Mouse (Mus musculus) embryo, embryonic 11 days (tissue): ENCODE measurements at regions not wholly inside any gene's neighbourhood (a gene's known extent, or its start where the extent isn't known, plus 50 kb on each side); places are given as distances from the start of the nearest gene placed in this dataset.
A peak's percentile ranks its signal among the peaks of the same experiment; 100 is the strongest.

Experiments used
- DNase-seq: peaks from one replicate; pipeline ENCODE4 v3.0.0-alpha.2; 2015

DNA sequence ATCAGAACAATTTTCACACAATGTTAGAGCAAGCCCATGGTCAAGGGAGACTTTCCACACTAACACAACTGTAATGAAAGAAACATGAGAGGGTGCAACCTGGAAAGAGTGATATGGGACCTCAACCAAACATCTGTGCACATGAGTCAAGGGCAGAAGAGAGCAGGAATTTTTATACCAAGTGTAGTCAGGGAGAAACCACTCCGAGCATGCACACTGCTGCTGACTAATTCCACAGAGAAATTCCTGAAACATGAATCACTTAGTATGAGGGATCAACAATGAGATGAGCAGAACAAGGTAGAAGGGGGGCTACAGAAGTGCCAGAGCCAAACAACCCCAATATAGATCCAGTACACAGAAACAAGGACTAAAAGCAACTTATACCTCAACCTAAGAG is 363.1 kb upstream of the Fbxo33 start:
- DNase-seq = no peak

DNA sequence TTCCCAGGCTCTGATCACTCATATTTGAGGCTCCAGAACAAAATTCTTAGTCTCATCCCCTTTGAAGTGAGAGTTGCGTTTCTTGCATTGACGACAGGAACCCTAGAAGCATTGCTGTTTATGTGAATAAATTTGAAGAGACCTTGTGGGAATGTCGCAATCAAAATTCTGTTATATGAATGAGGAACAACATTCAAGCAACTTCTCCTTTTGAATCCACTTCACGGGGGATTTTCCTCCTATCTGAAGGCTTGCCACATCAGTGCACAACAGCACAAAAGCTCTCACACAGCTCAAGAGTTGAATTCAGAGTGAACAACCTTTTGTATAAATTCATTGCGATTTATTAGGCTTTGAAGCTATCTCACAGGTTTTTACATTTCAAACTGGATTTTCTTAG is 360.2 kb upstream of the Fbxo33 start:
- no peak for DNase-seq

DNA sequence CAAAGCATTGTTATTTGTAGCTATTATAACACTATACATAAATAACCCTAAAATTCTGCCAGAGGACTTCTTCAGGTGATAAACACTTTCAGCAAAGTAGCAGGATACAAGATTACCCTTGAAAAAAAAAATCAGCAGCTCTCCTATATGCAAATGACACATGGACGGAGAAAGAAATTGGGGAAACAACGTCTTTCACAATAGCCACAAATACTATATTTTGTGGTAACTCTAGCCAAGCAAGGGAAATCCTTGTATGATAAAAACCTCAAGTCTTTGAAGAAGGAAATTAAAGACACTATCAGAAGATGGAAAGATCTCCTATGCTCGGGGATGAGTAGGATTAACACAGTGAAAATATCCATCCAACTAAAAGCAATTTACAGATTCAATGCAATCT is 344.4 kb upstream of the Fbxo33 start:
- no peak for DNase-seq

DNA sequence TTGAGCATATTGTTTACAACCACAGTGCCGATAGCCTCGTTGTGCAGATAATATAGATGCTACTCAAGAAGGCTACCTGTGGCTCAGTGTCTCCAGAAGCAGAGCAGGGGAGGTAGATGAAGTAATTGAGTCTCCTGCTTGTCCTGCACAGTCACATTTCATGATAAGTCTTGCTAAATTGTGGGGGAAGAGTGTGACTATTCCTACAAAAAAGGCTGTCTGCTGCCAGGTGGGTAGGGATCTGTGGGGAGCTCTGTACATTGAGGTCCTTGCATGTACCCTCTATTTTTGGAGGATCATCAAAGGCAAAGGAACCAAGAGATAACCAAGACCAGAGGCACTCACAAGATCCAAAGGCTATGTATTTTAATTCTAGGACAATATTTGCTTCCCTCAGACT is 320.3 kb upstream of the Fbxo33 start:
- DNase-seq = no peak

DNA sequence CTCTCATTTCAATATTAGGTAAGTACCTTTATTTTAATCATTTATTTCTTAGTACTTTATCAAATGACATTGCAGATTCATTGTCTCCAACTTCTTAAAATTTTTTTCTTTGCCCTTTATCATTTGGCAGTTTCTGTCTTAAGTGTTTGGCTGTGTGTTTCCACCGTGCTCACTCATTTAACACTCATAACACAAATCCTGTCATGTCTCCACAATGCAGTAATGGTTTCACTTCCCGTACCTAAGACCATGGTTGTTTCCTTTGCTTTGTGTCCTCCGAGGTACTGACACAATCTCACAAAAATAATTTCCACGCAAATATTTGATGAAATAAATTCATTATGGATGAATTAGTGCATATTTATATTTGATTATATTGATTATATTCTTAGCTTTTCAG is 311.0 kb upstream of the Fbxo33 start:
- no peak for DNase-seq

DNA sequence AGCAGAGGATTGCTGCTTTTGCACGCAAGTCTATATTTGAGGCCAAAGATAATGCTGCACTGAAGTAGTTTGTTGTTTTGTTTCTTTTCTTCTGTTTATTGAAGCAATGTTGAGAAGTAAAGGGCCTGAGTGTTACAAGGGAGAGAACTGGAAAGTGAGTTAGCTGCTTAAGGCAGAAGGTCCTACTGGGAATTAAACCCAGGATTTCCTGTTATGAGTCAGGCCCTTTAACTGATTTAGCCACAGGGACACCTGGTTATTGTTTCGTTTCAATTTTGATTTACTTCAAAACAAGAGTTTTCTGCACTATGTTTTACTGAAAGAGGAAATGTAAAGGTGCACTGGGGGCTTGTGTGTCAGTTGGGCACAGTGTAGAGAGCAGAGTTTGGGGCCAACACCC is 303.8 kb upstream of the Fbxo33 start:
- no peak for DNase-seq

DNA sequence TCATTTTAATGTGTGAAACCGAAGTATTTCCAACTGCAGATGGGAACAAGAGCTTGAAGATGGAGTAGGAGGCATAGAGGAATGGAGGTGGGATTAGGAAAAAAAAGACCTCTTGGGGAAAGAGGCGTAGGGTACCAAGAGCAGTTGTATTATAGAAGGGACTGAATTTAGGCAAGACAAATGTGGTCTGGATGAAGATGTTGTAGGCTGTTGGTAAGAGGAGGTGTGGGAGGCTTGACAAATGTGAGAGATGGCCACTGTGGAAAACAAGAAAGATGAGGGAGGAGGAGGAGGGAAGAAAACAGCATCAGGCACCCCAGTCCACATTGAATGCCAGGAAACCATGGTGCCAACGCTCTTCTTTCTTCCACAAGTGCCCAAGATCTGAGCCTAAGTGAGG is 302.4 kb upstream of the Fbxo33 start:
- no peak for DNase-seq

DNA sequence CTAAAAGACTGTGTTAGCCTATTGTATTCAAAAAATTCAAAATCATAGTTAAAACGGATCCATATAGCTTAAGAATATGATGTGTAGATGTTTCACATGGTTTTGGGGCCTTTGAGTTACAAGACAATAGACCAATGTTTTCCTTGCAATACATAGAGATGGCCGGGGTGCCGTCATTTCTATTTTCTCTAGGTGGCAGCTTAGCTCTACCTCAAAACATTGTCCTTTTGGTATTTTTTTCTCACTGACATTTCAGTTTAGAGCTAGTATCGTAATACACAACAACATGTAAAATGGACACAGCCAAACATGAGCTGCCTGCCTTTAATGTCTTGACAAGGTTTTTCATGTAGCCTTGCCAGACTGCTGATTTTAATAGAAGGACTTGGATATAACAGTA is 290.3 kb upstream of the Fbxo33 start:
- no peak for DNase-seq

DNA sequence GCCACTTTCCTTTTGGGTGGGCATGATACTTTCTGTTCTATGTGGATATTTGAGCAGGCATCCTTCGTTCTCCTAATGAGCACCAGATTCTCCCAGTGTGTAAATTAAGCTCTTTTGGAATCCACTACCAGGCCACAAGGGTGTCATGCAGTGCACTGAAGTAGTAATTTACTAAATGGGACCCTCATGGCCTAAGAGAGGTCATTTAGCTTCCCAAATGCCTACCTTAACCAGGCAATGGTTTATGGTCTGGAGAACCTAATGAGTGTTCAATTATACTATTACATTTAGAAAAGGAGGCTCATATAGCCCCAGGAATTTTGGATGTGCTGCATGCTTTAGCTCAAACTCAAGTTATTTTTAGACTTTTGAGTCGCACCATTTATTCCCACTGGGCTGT is 289.6 kb upstream of the Fbxo33 start:
- no peak for DNase-seq

DNA sequence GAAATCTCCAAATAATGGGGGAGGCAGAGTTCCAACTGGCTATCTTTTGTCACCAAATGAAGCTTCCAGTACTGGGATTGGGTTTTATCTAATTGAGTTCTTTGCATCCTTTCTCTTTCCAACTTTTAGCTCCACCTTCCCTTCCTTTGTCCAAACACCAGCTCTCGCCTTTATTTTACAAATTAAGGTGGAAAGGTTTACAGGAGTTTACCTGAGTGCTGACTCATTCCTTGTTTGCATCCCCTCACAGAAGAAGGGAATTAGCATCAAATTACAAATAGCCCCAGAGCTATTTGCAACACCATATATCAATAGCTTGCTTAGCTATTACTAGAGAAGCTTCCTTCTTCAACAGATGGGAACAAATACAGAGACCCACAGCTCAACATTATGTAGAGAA is 287.9 kb upstream of the Fbxo33 start:
- no peak for DNase-seq

DNA sequence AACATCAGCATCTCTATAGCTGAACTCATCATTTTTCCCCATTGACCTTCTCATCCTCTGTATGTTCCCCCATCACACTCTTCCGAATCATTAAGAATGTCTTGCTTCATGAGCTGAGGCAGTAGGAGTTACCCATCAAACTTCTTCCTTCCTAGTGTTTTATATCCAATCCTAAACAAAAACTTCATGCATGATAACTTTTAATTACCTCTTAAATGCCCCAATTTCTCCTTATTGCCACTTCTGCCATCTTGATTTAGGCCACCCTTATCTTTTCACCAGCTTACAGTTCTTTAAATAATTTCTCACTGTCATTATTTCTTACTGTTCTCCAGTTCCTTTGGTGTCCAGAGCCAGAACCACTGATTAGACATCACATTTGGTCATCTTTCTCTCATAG is 277.9 kb upstream of the Fbxo33 start:
- DNase-seq = no peak

DNA sequence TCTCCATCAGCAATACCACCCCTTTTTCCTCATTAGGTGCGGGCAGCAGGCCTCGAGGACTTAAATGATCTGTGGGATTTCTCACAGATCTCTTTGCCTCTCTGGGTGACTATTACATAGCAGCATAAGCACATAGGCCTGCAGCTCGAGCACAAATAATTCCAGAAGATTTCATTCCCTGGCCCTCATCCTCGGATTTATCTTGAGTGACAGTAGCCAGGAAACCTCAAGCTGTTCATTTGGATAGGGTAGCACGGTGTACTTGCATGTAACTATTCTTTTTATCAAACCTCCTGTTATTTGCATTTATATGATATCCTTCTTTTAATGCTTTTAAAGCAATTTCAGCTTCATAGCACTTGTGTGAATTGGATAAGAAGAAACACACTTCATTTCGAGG is 268.5 kb upstream of the Fbxo33 start:
- no peak for DNase-seq

DNA sequence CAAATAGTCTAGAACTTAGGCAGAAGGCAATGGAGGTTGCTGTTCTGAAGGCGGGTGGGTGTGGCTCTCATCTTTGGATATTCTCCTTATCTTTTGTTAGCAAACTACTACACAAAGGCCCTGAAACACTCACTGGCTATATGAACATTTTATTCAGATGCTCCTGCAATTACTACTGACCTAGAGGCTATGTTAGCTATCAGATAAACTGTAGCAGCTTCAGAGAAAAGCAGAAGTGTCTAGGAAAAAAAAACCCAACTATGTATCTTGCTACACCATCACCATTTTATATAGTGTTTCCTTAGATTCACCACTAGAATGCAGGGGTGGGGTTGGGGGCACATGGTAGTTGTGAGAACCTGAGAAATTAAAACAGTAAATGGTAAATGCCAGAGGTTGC is 268.0 kb upstream of the Fbxo33 start:
- DNase-seq = no peak

DNA sequence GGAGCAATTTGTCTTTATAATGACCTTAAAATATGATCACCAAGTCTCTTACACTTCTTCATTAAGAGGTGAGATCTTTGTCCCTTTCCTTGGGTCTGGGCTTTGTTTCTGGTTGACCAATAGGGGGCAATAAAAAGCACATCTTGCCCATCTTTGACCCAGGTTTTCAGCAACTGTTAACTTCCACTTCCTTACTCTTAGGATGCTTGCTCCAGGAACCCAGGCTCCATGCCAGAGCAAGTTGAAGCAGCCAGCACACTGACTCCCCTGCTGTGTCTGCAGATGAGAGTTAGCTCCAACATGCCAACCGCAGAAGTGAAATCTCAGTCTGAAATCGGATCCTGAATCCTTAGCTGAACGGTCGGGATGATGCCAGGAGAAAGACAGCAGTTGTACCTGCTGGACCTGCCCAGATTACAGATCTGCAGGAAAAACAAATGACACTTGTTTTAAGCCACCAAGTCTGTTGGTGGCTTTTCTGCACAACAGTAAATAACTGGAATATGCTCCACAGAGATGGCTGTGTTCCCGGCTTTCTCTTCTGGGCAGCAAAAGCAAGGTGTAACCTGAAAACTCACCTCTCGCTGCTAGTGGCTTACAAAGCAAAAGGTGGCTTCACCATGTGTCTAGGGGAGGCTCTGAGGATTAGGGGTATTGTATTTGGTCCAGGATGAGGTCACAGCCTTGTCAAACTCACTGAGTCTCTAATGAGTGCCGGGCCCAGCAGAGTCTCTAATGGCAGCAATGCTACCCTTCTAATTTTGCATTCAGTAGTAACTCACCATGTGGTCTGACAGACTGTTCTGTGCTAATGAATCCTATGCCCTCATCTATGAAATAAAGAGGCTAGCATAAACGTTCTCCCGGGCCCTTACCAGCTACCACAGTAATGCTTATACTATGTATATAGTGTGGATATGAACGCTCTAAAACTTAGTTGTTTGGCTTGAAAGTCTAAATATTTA is 241.8 kb upstream of the Fbxo33 start:
- DNase-seq = peak; percentile 14

DNA sequence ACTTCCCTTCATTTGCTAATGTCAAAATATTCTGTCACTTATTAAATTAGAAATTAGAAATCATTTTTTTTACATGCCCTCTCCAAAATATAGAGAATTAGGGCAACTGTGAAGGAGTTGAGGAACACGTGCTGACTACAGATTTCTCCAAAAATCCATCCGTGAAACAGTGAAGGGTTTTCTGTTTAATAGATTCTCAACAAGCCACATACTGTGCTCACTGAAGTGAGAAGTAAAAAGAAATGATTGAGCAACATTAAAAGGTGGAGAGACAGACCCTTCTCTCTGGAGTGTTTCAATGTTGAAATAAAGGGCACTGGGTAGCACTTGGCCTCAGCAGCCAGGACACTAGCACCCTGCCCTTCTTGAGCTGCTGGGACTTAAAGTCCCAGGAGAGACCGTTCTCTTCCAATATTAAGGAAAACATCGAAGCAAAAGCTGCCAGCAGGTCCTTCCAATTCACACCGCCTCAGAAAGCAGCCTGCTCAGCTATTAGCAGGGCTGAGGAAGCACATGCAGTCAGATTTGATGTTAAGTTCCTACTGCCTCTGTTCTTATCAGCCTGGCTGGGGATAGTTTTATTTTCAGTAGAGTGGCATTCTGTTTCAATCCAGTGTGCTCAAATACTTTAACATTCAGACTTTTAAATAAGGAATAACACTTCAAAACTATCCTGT is 236.8 kb upstream of the Fbxo33 start:
- no peak for DNase-seq

DNA sequence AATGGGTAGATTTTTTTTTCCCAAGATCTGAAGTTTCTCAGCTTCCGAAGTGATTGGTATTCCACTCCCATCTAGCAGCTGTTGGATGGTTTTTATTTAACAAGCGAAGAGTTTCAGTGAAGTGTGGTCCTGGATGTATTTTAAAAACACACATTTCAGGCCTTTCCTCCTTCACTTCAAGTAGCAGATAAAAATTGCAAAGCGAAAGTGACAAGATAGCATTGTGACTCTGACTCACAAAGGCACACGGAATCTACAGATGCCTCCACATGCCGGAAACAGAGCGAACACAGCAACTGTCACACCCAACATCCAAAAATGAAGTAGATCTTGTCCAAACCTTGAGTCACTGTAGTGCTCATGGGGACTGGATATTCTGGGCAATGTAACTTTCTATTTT is 195.5 kb upstream of the Fbxo33 start:
- DNase-seq = no peak

DNA sequence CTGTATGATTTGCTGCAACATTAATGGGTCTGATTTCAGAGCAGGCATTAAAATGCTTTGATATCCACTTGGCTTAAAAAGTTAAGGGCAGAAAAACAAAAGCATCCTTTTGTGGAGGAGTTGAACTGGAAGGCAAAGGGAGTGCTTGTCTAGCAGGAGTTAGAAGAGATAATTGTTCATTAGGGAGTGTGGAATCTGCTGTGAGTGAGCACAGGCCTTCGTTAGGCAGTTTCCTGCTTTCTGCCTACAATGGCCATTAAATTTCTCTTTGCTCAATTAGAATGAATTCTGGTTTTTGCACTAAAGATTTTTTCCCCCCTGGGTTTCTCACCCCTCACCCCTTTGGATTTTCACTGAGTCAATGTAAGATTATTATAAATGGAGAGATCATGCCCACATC is 192.0 kb upstream of the Fbxo33 start:
- DNase-seq = no peak

DNA sequence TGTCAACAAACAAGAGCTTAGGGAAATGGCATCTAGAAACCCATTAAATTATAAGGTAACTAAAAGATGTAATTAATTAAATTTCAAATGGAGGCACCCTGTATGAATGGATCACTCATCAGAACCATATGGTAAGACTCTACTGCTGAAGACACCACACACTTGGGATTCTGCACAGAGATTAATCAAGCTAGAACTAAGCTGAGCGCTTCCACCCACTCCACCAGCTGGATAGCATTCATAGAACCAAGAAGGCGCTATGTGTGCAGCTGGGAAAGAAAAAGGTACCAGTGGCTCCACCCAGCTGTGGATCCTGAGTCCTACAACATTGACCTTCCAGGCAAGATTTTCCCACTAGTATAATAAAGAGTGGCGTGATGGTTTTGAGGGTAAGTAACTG is 171.6 kb upstream of the Fbxo33 start:
- DNase-seq = no peak

DNA sequence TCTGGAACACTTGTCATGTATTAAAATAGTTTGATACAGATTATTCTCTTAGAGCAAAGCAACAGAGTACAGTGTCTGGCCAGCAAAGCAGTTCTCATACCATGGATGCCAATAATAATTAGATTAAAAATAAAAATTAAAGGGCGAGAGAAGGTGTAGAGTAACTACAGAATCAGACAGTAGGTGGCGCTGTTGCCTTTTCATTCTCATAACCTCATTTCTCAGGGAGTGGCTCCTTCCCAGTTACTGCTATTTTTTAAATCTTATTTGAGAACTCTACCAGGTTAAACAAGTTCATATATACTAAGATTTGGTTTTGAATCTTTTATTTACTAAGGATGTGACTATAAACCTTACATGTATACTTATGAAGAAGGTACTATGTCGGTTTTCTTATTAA is 163.3 kb upstream of the Fbxo33 start:
- DNase-seq = peak; percentile 72

DNA sequence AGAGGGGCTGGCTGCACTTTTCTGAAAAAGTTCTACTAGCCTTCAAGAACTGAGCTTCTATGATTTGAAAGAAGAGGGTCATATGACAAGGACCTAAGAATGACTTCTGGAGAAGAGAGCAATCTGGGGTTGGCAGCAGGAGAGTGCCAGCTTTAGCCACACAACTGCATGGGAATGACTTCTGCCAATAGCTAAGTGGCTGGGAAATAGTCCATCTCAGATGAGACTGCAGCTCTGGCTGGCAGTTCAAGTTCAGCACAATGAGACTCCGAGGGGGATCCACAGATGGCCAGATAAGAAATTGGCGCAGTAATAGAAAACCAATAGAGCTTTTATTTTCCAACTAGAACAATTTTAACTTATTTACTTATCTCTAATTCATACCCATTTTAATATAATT is 122.1 kb upstream of the Fbxo33 start:
- no peak for DNase-seq

DNA sequence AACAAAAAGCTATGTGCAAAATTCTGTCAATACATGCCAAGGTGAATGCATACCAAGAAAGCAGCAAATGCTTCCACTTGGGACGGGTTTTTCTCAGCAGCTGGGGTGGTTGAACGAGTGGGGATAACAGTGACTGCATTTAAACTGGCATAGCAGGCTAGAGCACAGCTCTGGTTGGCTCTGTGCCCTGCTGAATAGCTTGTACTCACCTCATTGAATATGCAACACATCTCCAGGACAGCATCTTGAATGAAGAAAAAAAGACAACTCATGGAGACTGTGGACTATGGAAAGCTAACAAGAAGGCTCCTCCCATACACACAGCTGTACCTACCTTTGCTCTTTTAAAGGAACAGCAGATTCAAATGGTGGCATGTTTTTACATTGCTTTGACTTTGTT is 111.2 kb upstream of the Fbxo33 start:
- no peak for DNase-seq

DNA sequence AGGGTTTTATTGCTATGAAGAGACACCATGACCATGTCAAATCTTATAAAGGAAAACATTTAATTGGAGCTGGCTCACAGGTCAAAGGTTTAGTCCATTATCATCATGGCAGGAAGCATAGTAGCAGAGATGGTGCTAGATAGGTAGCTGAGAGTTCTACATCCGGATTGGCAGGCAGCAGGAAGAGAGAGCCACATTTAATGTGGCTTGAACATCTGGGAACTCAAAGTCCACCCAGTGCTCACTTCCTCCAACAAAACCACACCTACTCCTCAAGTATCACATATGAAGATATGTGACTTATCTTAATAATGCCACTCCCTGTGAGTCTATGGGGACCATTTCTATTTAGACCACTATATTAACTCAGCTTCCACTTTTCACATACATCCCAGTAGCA is 93.2 kb upstream of the Fbxo33 start:
- no peak for DNase-seq

DNA sequence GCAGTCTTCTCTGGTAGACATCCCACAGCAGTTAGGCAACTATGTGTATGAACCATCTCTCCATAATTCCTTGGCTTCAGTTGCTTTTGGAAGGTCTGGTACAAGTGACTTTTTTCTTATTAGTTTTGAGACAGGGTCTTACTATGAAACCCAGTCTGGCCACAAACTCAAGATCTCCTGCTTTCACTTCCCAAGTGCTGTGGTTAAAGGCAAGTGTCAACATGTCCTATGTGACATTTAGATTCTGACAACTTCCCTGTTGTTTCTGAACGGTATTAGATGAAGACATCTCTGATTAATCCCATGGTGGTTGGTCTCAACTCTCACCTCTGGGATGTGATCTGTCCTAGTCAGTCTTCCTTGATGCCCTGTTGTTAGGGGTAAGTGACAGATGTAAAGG is 88.4 kb upstream of the Fbxo33 start:
- DNase-seq = no peak

DNA sequence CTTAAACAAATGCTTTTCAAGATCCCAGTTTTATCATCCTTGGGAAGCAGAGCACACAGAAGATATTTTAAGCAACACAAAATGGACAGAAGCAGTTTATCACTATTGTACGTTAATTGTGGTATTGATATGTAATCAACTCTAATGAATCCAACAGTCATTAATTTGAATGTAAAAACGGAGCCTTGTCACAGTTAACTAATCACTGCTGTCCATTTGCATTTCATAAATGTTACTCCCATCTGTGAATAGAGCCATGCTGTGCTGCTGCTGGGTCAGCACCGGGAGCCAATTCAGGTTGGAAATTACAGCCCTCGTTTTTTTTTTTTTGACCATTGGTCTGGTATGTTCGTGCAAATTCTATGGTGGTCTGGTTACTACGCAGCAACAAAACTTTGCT is 85.0 kb upstream of the Fbxo33 start:
- no peak for DNase-seq
